Mouse (Mus musculus): ENCODE measurements around the gene OR5BS1P. TPM values are rescaled to one million over a fixed set of nuclear protein-coding genes. Genes with fewer than 3 reads are reported as not detected.
"Not testable (repeated sequence)": the region's sequence is repeated elsewhere in the genome, so short reads cannot be mapped to it uniquely, and the experiment has no call there.

Gene OR5BS1P
- total RNA-seq (2012; rRNA removed), result not detected in 2 replicates

- DNase-seq (ENCODE audit: low read depth, low spot score), result no peak
- Histone ChIP-seq H3K9me3 (ENCODE audit: control insufficient read depth, insufficient read depth, low read depth, low read length) (no peaks in the 10 kb centered on the region), H3K4me3 (ENCODE audit: insufficient read depth in 1 of 2, low read depth in 1 of 2, low read length in 2 of 2, poor library complexity in 1 of 2, severe bottlenecking in 1 of 2) (no peak within 1 kb of the TSS), H3K4me1 (ENCODE audit: control insufficient read depth in 2 of 2, insufficient read depth in 2 of 2, low read length in 2 of 2, poor library complexity in 1 of 2) (no peaks in the 10 kb centered on the region), H3K27ac (ENCODE audit: insufficient read depth, low read depth, low read length, poor library complexity, severe bottlenecking) (no peak within 1 kb of the TSS), H3K36me3 (ENCODE audit: control insufficient read depth, insufficient read depth, low read length, poor library complexity, severe bottlenecking) (no peaks in the 10 kb centered on the region), H3K9ac (ENCODE audit: insufficient read depth, low read depth, low read length, poor library complexity, severe bottlenecking) (no peak within 1 kb of the TSS)
- no peak for TF ChIP-seq CHD2 (IDR thresholded peaks at IDR 0.05; ENCODE audit: low read depth, low read length)
- no peak for TF ChIP-seq ZC3H11A (IDR thresholded peaks at IDR 0.05; ENCODE audit: borderline replicate concordance, low read depth, low read length)
- TF ChIP-seq ZNF384 (IDR thresholded peaks at IDR 0.05; ENCODE audit: low read depth, low read length), result no peak
- no peak for TF ChIP-seq HCFC1 (IDR thresholded peaks at IDR 0.05; ENCODE audit: borderline replicate concordance, insufficient read depth, low read length)
- TF ChIP-seq MAFK (IDR thresholded peaks at IDR 0.05; ENCODE audit: insufficient read depth, low read depth, low read length), result no peak
- in situ Hi-C loops (cut with MboI; ENCODE audit: low sequenced_read_pairs in 2 of 2, unreplicated experiment in 2 of 2), result no loop called here
Measured at GRCm38 (mm10) chr15:98469596-98469995, at the start of gene OR5BS1P. TSS of gene OR5BS1P (plus strand) at chr15:98469896.

GRCm38 (mm10) chr15:98420897-98421296 lies 48.8 kb upstream of the OR5BS1P start:
- Histone ChIP-seq H3K4me1 (ENCODE audit: control insufficient read depth in 2 of 2, insufficient read depth in 2 of 2, low read length in 2 of 2, poor library complexity in 1 of 2) (no peaks in the 10 kb centered on the region), H3K9ac (ENCODE audit: insufficient read depth, low read depth, low read length, poor library complexity, severe bottlenecking) (no peak overlapping the region), H3K27ac (ENCODE audit: insufficient read depth, low read depth, low read length, poor library complexity, severe bottlenecking) (no peak overlapping the region), H3K36me3 (ENCODE audit: control insufficient read depth, insufficient read depth, low read length, poor library complexity, severe bottlenecking) (no peaks in the 10 kb centered on the region), H3K4me3 (ENCODE audit: insufficient read depth in 1 of 2, low read depth in 1 of 2, low read length in 2 of 2, poor library complexity in 1 of 2, severe bottlenecking in 1 of 2) (no peak overlapping the region), H3K9me3 (ENCODE audit: control insufficient read depth, insufficient read depth, low read depth, low read length) (no peaks in the 10 kb centered on the region)
- TF ChIP-seq ZNF384 (IDR thresholded peaks at IDR 0.05; ENCODE audit: low read depth, low read length) (no peak), MAFK (IDR thresholded peaks at IDR 0.05; ENCODE audit: insufficient read depth, low read depth, low read length) (no peak), ZC3H11A (IDR thresholded peaks at IDR 0.05; ENCODE audit: borderline replicate concordance, low read depth, low read length) (no peak), HCFC1 (IDR thresholded peaks at IDR 0.05; ENCODE audit: borderline replicate concordance, insufficient read depth, low read length) (no peak), CHD2 (IDR thresholded peaks at IDR 0.05; ENCODE audit: low read depth, low read length) (no peak)
- in situ Hi-C loops (cut with MboI; ENCODE audit: low sequenced_read_pairs in 2 of 2, unreplicated experiment in 2 of 2), result no loop called here
- no peak for DNase-seq (ENCODE audit: low read depth, low spot score)

- Histone ChIP-seq H3K9ac (ENCODE audit: insufficient read depth, low read depth, low read length, poor library complexity, severe bottlenecking) (no peak overlapping the region), H3K9me3 (ENCODE audit: control insufficient read depth, insufficient read depth, low read depth, low read length) (no peaks in the 10 kb centered on the region), H3K4me3 (ENCODE audit: insufficient read depth in 1 of 2, low read depth in 1 of 2, low read length in 2 of 2, poor library complexity in 1 of 2, severe bottlenecking in 1 of 2) (no peak overlapping the region), H3K36me3 (ENCODE audit: control insufficient read depth, insufficient read depth, low read length, poor library complexity, severe bottlenecking) (no peaks in the 10 kb centered on the region), H3K27ac (ENCODE audit: insufficient read depth, low read depth, low read length, poor library complexity, severe bottlenecking) (no peak overlapping the region), H3K4me1 (ENCODE audit: control insufficient read depth in 2 of 2, insufficient read depth in 2 of 2, low read length in 2 of 2, poor library complexity in 1 of 2) (no peaks in the 10 kb centered on the region)
- TF ChIP-seq MAFK (IDR thresholded peaks at IDR 0.05; ENCODE audit: insufficient read depth, low read depth, low read length) (no peak), ZNF384 (IDR thresholded peaks at IDR 0.05; ENCODE audit: low read depth, low read length) (no peak), HCFC1 (IDR thresholded peaks at IDR 0.05; ENCODE audit: borderline replicate concordance, insufficient read depth, low read length) (no peak), CHD2 (IDR thresholded peaks at IDR 0.05; ENCODE audit: low read depth, low read length) (no peak), ZC3H11A (IDR thresholded peaks at IDR 0.05; ENCODE audit: borderline replicate concordance, low read depth, low read length) (no peak)
- DNase-seq (ENCODE audit: low read depth, low spot score), result no peak
- in situ Hi-C loops (cut with MboI; ENCODE audit: low sequenced_read_pairs in 2 of 2, unreplicated experiment in 2 of 2), result no loop called here
Measured at GRCm38 (mm10) chr15:98424326-98424725, 45.4 kb upstream of the OR5BS1P start.

DNA sequence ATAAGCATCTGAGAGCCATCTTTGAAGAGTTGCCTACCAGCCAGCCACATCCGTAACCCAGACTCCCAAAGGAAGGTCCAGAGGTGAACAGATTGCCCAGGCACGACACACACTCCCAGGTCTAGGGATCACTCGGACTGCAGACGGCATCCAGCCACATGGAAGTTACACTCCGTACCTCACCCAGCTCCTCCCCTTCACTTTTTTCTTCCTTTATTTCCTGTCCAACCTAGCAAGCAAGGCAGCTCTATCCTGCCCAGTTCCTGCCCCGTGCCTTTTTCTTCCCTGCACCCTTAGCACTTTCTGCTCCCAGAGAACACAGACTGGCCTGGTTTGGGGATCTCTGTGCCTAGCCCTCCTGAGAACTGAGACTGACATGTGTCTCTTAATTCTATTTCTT lies 44.9 kb upstream of the OR5BS1P start:
- Histone ChIP-seq H3K4me1 (ENCODE audit: control insufficient read depth in 2 of 2, insufficient read depth in 2 of 2, low read length in 2 of 2, poor library complexity in 1 of 2) (no peaks in the 10 kb centered on the region), H3K4me3 (ENCODE audit: insufficient read depth in 1 of 2, low read depth in 1 of 2, low read length in 2 of 2, poor library complexity in 1 of 2, severe bottlenecking in 1 of 2) (no peak overlapping the region), H3K27ac (ENCODE audit: insufficient read depth, low read depth, low read length, poor library complexity, severe bottlenecking) (no peak overlapping the region), H3K9ac (ENCODE audit: insufficient read depth, low read depth, low read length, poor library complexity, severe bottlenecking) (no peak overlapping the region), H3K9me3 (ENCODE audit: control insufficient read depth, insufficient read depth, low read depth, low read length) (no peaks in the 10 kb centered on the region), H3K36me3 (ENCODE audit: control insufficient read depth, insufficient read depth, low read length, poor library complexity, severe bottlenecking) (no peaks in the 10 kb centered on the region)
- in situ Hi-C loops (cut with MboI; ENCODE audit: low sequenced_read_pairs in 2 of 2, unreplicated experiment in 2 of 2), result no loop called here
- TF ChIP-seq ZC3H11A (IDR thresholded peaks at IDR 0.05; ENCODE audit: borderline replicate concordance, low read depth, low read length), result no peak
- no peak for TF ChIP-seq HCFC1 (IDR thresholded peaks at IDR 0.05; ENCODE audit: borderline replicate concordance, insufficient read depth, low read length)
- TF ChIP-seq MAFK (IDR thresholded peaks at IDR 0.05; ENCODE audit: insufficient read depth, low read depth, low read length), result no peak
- no peak for TF ChIP-seq ZNF384 (IDR thresholded peaks at IDR 0.05; ENCODE audit: low read depth, low read length)
- no peak for TF ChIP-seq CHD2 (IDR thresholded peaks at IDR 0.05; ENCODE audit: low read depth, low read length)
- no peak for DNase-seq (ENCODE audit: low read depth, low spot score)

DNA sequence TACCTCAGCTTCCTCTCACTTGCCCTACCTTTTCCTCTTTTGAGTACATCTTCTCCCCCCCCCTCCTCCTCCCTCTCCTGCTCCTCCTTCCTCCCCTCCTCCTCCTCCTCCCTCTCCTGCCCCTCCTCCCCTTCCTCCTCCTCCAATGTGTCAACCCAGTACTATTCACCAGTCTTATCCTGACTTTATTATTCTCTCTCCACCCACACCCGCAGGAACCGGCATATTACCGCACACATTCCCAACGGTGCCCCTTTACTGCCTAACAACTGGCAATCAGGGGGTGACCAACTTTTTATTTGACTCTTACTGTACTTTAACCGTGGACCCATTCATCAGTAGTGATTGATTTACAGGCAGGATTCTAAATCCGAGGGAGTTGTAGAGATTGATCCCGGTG lies 44.5 kb upstream of the OR5BS1P start:
- Histone ChIP-seq H3K4me1 (ENCODE audit: control insufficient read depth in 2 of 2, insufficient read depth in 2 of 2, low read length in 2 of 2, poor library complexity in 1 of 2) (no peaks in the 10 kb centered on the region), H3K9me3 (ENCODE audit: control insufficient read depth, insufficient read depth, low read depth, low read length) (no peaks in the 10 kb centered on the region), H3K27ac (ENCODE audit: insufficient read depth, low read depth, low read length, poor library complexity, severe bottlenecking) (no peak overlapping the region), H3K36me3 (ENCODE audit: control insufficient read depth, insufficient read depth, low read length, poor library complexity, severe bottlenecking) (no peaks in the 10 kb centered on the region), H3K9ac (ENCODE audit: insufficient read depth, low read depth, low read length, poor library complexity, severe bottlenecking) (no peak overlapping the region), H3K4me3 (ENCODE audit: insufficient read depth in 1 of 2, low read depth in 1 of 2, low read length in 2 of 2, poor library complexity in 1 of 2, severe bottlenecking in 1 of 2) (no peak overlapping the region)
- DNase-seq (ENCODE audit: low read depth, low spot score), result no peak
- in situ Hi-C loops (cut with MboI; ENCODE audit: low sequenced_read_pairs in 2 of 2, unreplicated experiment in 2 of 2), result no loop called here
- no peak for TF ChIP-seq ZC3H11A (IDR thresholded peaks at IDR 0.05; ENCODE audit: borderline replicate concordance, low read depth, low read length)
- TF ChIP-seq CHD2 (IDR thresholded peaks at IDR 0.05; ENCODE audit: low read depth, low read length), result no peak
- TF ChIP-seq MAFK (IDR thresholded peaks at IDR 0.05; ENCODE audit: insufficient read depth, low read depth, low read length), result no peak
- TF ChIP-seq HCFC1 (IDR thresholded peaks at IDR 0.05; ENCODE audit: borderline replicate concordance, insufficient read depth, low read length), result no peak
- TF ChIP-seq ZNF384 (IDR thresholded peaks at IDR 0.05; ENCODE audit: low read depth, low read length), result no peak

DNA sequence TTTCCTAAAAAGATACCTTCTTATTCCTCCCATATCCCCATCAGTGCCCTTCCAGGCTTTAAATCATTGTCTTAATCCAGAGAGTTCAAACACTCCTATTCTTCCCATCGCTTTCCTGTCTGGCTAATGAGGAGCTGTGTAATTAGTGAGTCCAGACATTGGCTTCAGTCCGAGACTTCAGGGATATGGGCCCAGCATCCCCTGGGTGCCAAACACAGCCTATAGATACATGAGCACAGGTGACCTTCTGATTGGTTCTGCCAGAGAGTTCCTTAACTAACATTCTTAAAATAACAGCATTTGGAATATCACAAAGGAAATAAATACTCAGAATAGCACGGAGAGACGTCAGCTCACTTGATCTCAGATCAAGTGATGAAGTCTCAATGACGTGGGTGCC lies 38.8 kb upstream of the OR5BS1P start, which contains the start of gene Olfr282:
Gene Olfr282, plus strand, starts transcription at position 301 of the 400 bp plus-strand sequence.
- H3K4me1 ChIP-seq (ENCODE audit: control insufficient read depth in 2 of 2, insufficient read depth in 2 of 2, low read length in 2 of 2, poor library complexity in 1 of 2); DNase-seq (ENCODE audit: low read depth, low spot score); H3K4me3 ChIP-seq (ENCODE audit: insufficient read depth in 1 of 2, low read depth in 1 of 2, low read length in 2 of 2, poor library complexity in 1 of 2, severe bottlenecking in 1 of 2); in situ Hi-C loops (cut with MboI; ENCODE audit: low sequenced_read_pairs in 2 of 2, unreplicated experiment in 2 of 2); H3K36me3 ChIP-seq (ENCODE audit: control insufficient read depth, insufficient read depth, low read length, poor library complexity, severe bottlenecking); H3K9ac ChIP-seq (ENCODE audit: insufficient read depth, low read depth, low read length, poor library complexity, severe bottlenecking); H3K27ac ChIP-seq (ENCODE audit: insufficient read depth, low read depth, low read length, poor library complexity, severe bottlenecking); H3K9me3 ChIP-seq (ENCODE audit: control insufficient read depth, insufficient read depth, low read depth, low read length): not testable (repeated sequence)

Data from ES-E14 (cell line).